Mouse (Mus musculus): ENCODE results near the gene Mybpc2. TPM values are rescaled to one million over a fixed set of nuclear protein-coding genes. Genes with fewer than 3 reads are reported as not detected.

Gene Mybpc2
- polyA plus RNA-seq, 1 experiment from 2014 or later: 0.43 TPM

- Histone ChIP-seq H3K36me3 (ENCODE audit: control insufficient read depth, insufficient read depth, low read length) (peaks cover 7% of the 10 kb centered on the region), H3K27ac (ENCODE audit: low read length) (no peak overlapping the region), H3K4me1 (ENCODE audit: control insufficient read depth, insufficient read depth, low read length) (peaks cover 16% of the 10 kb centered on the region; the same call in 1 of the 2 replicates), H3K9me3 (ENCODE audit: control insufficient read depth, low read depth, low read length) (no peaks in the 10 kb centered on the region), H3K9ac (replicated peaks; ENCODE audit: low read depth, low read length) (no peak overlapping the region), H3K4me3 (ENCODE audit: low read depth, low read length) (peak overlapping the region; percentile 56), H3K27me3 (ENCODE audit: control insufficient read depth, insufficient read depth, low read length) (no peaks in the 10 kb centered on the region), H3K4me2 (replicated peaks; ENCODE audit: low read depth, low read length) (peak overlapping the region; percentile 61)
- no peak for ATAC-seq (ENCODE audit: insufficient number of reproducible peaks, insufficient read depth, low FRiP score, low read depth)
- 78% methylated on average over 10 of the region's 10 CpGs for WGBS
Measured at GRCm38 (mm10) chr7:44497361-44498055, 26.9 kb downstream of the Mybpc2 start.

- H3K27me3 ChIP-seq (ENCODE audit: control insufficient read depth, insufficient read depth, low read length): no peaks in the 10 kb centered on the region
- H3K27ac ChIP-seq (ENCODE audit: low read length): peak overlapping the region; percentile 66
- peaks cover 14% of the 10 kb centered on the region for H3K36me3 ChIP-seq (ENCODE audit: control insufficient read depth, insufficient read depth, low read length)
- H3K4me3 ChIP-seq (ENCODE audit: low read depth, low read length): peak overlapping the region; percentile 56
- peak overlapping the region; percentile 61 for H3K4me2 ChIP-seq (replicated peaks; ENCODE audit: low read depth, low read length)
- H3K9me3 ChIP-seq (ENCODE audit: control insufficient read depth, low read depth, low read length): no peaks in the 10 kb centered on the region
- H3K4me1 ChIP-seq (ENCODE audit: control insufficient read depth, insufficient read depth, low read length): peaks cover 16% of the 10 kb centered on the region; the same call in 1 of the 2 replicates
- ATAC-seq (ENCODE audit: insufficient number of reproducible peaks, insufficient read depth, low FRiP score, low read depth): no peak; the same call in 1 of the 2 replicates
- H3K9ac ChIP-seq (replicated peaks; ENCODE audit: low read depth, low read length): peak overlapping the region; percentile 62
- WGBS: 1% methylated on average over 26 of the region's 26 CpGs
Measured at GRCm38 (mm10) chr7:44496771-44497109, 27.7 kb downstream of the Mybpc2 start.

- Histone ChIP-seq H3K27me3 (ENCODE audit: control insufficient read depth, insufficient read depth, low read length) (no peaks in the 10 kb centered on the region), H3K9ac (replicated peaks; ENCODE audit: low read depth, low read length) (peak within 1 kb of the TSS; percentile 62), H3K27ac (ENCODE audit: low read length) (peak within 1 kb of the TSS; percentile 87), H3K4me2 (replicated peaks; ENCODE audit: low read depth, low read length) (peak within 1 kb of the TSS; percentile 61), H3K36me3 (ENCODE audit: control insufficient read depth, insufficient read depth, low read length) (peaks cover 19% of the 10 kb centered on the region), H3K9me3 (ENCODE audit: control insufficient read depth, low read depth, low read length) (no peaks in the 10 kb centered on the region), H3K4me1 (ENCODE audit: control insufficient read depth, insufficient read depth, low read length) (peaks cover 16% of the 10 kb centered on the region; the same call in 1 of the 2 replicates), H3K4me3 (ENCODE audit: low read depth, low read length) (peak within 1 kb of the TSS; percentile 56)
- ATAC-seq (ENCODE audit: insufficient number of reproducible peaks, insufficient read depth, low FRiP score, low read depth): peak; percentile 96
- under 1% methylated on average over 58 of the region's 58 CpGs for WGBS
Measured at GRCm38 (mm10) chr7:44495992-44496770, 28.3 kb downstream of the Mybpc2 start, which contains the start of the genes Emc10 and Fam71e1. TSS of gene Emc10 (minus strand) at chr7:44496529. TSS of gene Fam71e1 (plus strand) at chr7:44496581.

GRCm38 (mm10) chr7:44495086-44495485 lies 29.4 kb downstream of the Mybpc2 start:
- H3K9me3 ChIP-seq (ENCODE audit: control insufficient read depth, low read depth, low read length): no peaks in the 10 kb centered on the region
- H3K36me3 ChIP-seq (ENCODE audit: control insufficient read depth, insufficient read depth, low read length): peaks cover 30% of the 10 kb centered on the region
- 83% methylated on average over 7 of the region's 7 CpGs for WGBS
- H3K4me2 ChIP-seq (replicated peaks; ENCODE audit: low read depth, low read length): peak overlapping the region; percentile 56; the same call in 1 of the 2 replicates
- no peaks in the 10 kb centered on the region for H3K27me3 ChIP-seq (ENCODE audit: control insufficient read depth, insufficient read depth, low read length)
- H3K4me3 ChIP-seq (ENCODE audit: low read depth, low read length): peak overlapping the region; percentile 56; the same call in 1 of the 2 replicates
- H3K27ac ChIP-seq (ENCODE audit: low read length): no peak overlapping the region
- no peak for ATAC-seq (ENCODE audit: insufficient number of reproducible peaks, insufficient read depth, low FRiP score, low read depth)
- H3K9ac ChIP-seq (replicated peaks; ENCODE audit: low read depth, low read length): no peak overlapping the region
- H3K4me1 ChIP-seq (ENCODE audit: control insufficient read depth, insufficient read depth, low read length): peaks cover 16% of the 10 kb centered on the region; the same call in 1 of the 2 replicates

- Histone ChIP-seq H3K27me3 (ENCODE audit: control insufficient read depth, insufficient read depth, low read length) (no peaks in the 10 kb centered on the region), H3K36me3 (ENCODE audit: control insufficient read depth, insufficient read depth, low read length) (peaks cover 34% of the 10 kb centered on the region), H3K4me1 (ENCODE audit: control insufficient read depth, insufficient read depth, low read length) (peaks cover 16% of the 10 kb centered on the region; the same call in 1 of the 2 replicates), H3K9me3 (ENCODE audit: control insufficient read depth, low read depth, low read length) (no peaks in the 10 kb centered on the region), H3K4me2 (replicated peaks; ENCODE audit: low read depth, low read length) (no peak overlapping the region; the same call in 1 of the 2 replicates), H3K4me3 (ENCODE audit: low read depth, low read length) (no peak overlapping the region), H3K9ac (replicated peaks; ENCODE audit: low read depth, low read length) (no peak overlapping the region), H3K27ac (ENCODE audit: low read length) (no peak overlapping the region)
- 91% methylated on average over 12 of the region's 12 CpGs for WGBS
- ATAC-seq (ENCODE audit: insufficient number of reproducible peaks, insufficient read depth, low FRiP score, low read depth): no peak
Measured at GRCm38 (mm10) chr7:44494681-44495080, 29.8 kb downstream of the Mybpc2 start.

GRCm38 (mm10) chr7:44492166-44492826 lies 32.2 kb downstream of the Mybpc2 start:
- Histone ChIP-seq H3K27me3 (ENCODE audit: control insufficient read depth, insufficient read depth, low read length) (no peaks in the 10 kb centered on the region), H3K9me3 (ENCODE audit: control insufficient read depth, low read depth, low read length) (no peaks in the 10 kb centered on the region), H3K4me3 (ENCODE audit: low read depth, low read length) (no peak overlapping the region), H3K4me1 (ENCODE audit: control insufficient read depth, insufficient read depth, low read length) (peaks cover 15% of the 10 kb centered on the region; the same call in 1 of the 2 replicates), H3K27ac (ENCODE audit: low read length) (no peak overlapping the region), H3K4me2 (replicated peaks; ENCODE audit: low read depth, low read length) (no peak overlapping the region), H3K9ac (replicated peaks; ENCODE audit: low read depth, low read length) (no peak overlapping the region), H3K36me3 (ENCODE audit: control insufficient read depth, insufficient read depth, low read length) (peaks cover 34% of the 10 kb centered on the region)
- WGBS: 91% methylated on average over 21 of the region's 21 CpGs
- no peak for ATAC-seq (ENCODE audit: insufficient number of reproducible peaks, insufficient read depth, low FRiP score, low read depth)

- Histone ChIP-seq H3K9ac (replicated peaks; ENCODE audit: low read depth, low read length) (no peak overlapping the region), H3K4me1 (ENCODE audit: control insufficient read depth, insufficient read depth, low read length) (peaks cover 9% of the 10 kb centered on the region; the same call in 1 of the 2 replicates), H3K27me3 (ENCODE audit: control insufficient read depth, insufficient read depth, low read length) (no peaks in the 10 kb centered on the region), H3K4me2 (replicated peaks; ENCODE audit: low read depth, low read length) (no peak overlapping the region), H3K9me3 (ENCODE audit: control insufficient read depth, low read depth, low read length) (no peaks in the 10 kb centered on the region), H3K27ac (ENCODE audit: low read length) (no peak overlapping the region), H3K36me3 (ENCODE audit: control insufficient read depth, insufficient read depth, low read length) (peaks cover 34% of the 10 kb centered on the region), H3K4me3 (ENCODE audit: low read depth, low read length) (no peak overlapping the region)
- ATAC-seq (ENCODE audit: insufficient number of reproducible peaks, insufficient read depth, low FRiP score, low read depth): no peak
- 96% methylated on average over 5 of the region's 5 CpGs for WGBS
Measured at GRCm38 (mm10) chr7:44491391-44491790, 33.1 kb downstream of the Mybpc2 start.

- Histone ChIP-seq H3K36me3 (ENCODE audit: control insufficient read depth, insufficient read depth, low read length) (peaks cover 34% of the 10 kb centered on the region), H3K4me1 (ENCODE audit: control insufficient read depth, insufficient read depth, low read length) (peaks cover 4% of the 10 kb centered on the region; the same call in 1 of the 2 replicates)
- ATAC-seq (ENCODE audit: insufficient number of reproducible peaks, insufficient read depth, low FRiP score, low read depth): no peak
Measured at GRCm38 (mm10) chr7:44490281-44490680, 34.2 kb downstream of the Mybpc2 start.

More at GRCm38 (mm10) chr7:44490281-44490680, 34.2 kb downstream of the Mybpc2 start:
- Histone ChIP-seq H3K9ac (replicated peaks; ENCODE audit: low read depth, low read length) (no peak overlapping the region), H3K4me3 (ENCODE audit: low read depth, low read length) (no peak overlapping the region), H3K27ac (ENCODE audit: low read length) (no peak overlapping the region), H3K27me3 (ENCODE audit: control insufficient read depth, insufficient read depth, low read length) (no peaks in the 10 kb centered on the region), H3K9me3 (ENCODE audit: control insufficient read depth, low read depth, low read length) (no peaks in the 10 kb centered on the region), H3K4me2 (replicated peaks; ENCODE audit: low read depth, low read length) (no peak overlapping the region)
- 96% methylated on average over 4 of the region's 4 CpGs for WGBS
